Mouse (Mus musculus): ENCODE data around the gene Fam193a.

Fam193a gene

DNA sequence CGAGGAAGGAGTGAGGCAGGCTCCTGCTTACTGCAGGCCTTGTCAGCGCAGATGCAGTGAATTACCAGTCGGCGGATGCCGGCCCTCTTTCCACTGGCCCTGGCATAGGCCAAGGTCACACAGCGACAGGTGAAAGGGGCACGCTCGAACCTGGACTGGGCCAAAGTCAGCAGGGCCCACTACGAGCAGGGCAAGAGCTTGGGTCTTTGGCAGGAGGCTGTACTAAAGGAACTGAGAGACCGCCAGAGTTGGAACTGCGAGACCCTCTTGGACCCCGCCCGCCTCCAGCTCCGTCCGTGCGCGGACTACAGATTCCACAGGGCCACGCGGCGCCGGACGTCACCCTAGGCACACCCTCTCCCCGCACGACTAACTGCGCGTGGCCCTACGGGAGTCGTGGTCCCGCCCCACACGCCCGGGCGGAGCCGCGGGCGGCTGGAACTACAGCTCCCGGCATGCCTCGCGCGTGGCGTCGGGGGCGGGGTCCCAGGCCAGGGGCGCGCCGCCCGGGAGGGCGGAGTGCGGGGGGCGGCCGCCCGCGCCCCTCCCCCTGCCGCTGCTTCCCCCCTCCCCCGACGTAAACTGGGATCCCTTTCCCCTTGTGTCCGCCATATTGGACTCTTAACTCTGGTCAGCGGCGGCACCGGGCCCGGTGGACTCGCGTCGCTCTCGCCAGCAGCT, at the start of gene Fam193a:
Fam193a (plus strand) TSS at position 593 of the 681 bp plus-strand sequence.
- ATAC-seq (ENCODE audit: insufficient number of reproducible peaks, low FRiP score, low TSS enrichment) = peak; percentile 98

- ATAC-seq (ENCODE audit: insufficient number of reproducible peaks, low FRiP score, low TSS enrichment) = no peak
Measured at GRCm38 (mm10) chr5:34321236-34321635, 48.5 kb upstream of the Fam193a start.

GRCm38 (mm10) chr5:34325286-34325685, 44.4 kb upstream of the Fam193a start:
- ATAC-seq (ENCODE audit: insufficient number of reproducible peaks, low FRiP score, low TSS enrichment) = no peak

DNA sequence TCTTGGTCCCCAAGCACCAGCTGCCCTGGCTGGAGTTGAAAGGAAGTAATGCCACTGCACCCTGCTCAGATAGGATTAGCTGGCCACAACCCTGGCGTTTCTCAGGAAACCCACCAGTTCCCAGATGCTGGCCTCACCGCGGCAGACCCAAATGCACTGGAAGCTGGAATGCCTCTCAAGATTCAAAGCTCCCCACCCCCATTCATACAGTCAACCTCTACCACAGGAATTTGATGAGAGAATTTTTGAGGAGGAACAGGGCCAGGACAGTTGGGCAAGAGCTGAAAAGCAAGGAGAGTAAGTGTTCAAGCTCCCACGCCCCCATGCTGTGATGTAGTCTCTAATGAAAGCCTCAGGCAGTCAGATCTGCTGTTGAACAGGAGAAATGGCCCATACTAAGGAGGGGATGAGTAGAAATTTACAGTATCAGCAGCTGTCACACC, 43.5 kb upstream of the Fam193a start:
- no peak for ATAC-seq (ENCODE audit: insufficient number of reproducible peaks, low FRiP score, low TSS enrichment)

DNA sequence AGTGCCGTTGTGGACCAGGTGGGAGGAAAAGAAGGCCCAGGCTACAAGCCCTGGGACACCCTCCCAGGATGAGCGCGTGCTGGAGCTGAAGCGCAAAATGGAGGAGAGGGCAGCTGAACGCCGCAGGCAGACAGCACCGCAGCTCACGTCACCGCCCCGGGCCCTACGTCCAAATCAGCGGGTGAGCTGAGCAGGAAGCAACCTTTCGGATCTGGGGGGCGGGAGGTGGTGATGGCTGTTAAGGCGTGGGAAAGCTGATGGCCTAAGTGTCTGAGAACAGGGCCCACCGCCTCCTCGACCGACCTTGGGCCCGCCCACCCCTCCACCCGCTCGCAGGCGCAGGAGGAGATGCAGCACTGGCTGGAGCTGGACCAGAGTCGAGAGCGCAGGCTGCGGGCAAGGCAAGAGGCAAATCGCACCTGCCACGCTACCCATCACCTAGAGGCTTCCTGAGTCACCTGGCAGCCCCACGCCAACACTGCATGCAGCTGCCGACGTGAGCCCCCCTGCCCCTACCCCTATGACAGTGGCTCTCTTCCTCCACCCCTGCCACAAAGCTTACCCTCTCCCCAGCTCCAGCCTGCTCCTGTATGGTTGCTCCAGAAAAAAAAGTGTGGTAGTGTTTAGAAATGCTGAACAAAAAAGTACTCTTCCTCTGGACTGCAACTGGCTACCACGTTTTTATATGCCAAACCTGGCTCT, 42.7 kb upstream of the Fam193a start:
- ATAC-seq (ENCODE audit: insufficient number of reproducible peaks, low FRiP score, low TSS enrichment) = no peak

GRCm38 (mm10) chr5:34330136-34330535, 39.6 kb upstream of the Fam193a start:
- no peak for ATAC-seq (ENCODE audit: insufficient number of reproducible peaks, low FRiP score, low TSS enrichment)

DNA sequence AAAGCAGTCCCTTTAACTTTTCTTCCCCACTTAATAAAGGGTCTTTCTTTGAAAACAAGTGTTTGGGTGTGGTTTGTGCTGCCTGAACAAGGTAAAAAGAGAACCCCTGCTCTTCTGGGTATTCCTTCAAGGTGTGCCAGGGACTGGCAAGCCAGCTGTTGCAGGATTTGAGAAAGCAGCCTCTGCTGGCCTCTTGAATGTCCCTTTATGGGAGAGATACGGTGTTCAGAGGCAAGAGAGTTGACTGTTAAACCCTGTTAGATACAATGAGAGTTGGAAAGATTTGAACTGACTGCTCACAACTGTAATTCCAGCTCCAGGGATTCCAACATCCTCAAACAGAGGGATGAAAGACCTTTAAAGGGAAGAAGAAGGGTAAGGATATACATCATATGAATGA, 35.7 kb upstream of the Fam193a start:
- no peak for ATAC-seq (ENCODE audit: insufficient number of reproducible peaks, low FRiP score, low TSS enrichment)

- ATAC-seq (ENCODE audit: insufficient number of reproducible peaks, low FRiP score, low TSS enrichment) = peak; percentile 39
Measured at GRCm38 (mm10) chr5:34335539-34336096, 34.1 kb upstream of the Fam193a start.

DNA sequence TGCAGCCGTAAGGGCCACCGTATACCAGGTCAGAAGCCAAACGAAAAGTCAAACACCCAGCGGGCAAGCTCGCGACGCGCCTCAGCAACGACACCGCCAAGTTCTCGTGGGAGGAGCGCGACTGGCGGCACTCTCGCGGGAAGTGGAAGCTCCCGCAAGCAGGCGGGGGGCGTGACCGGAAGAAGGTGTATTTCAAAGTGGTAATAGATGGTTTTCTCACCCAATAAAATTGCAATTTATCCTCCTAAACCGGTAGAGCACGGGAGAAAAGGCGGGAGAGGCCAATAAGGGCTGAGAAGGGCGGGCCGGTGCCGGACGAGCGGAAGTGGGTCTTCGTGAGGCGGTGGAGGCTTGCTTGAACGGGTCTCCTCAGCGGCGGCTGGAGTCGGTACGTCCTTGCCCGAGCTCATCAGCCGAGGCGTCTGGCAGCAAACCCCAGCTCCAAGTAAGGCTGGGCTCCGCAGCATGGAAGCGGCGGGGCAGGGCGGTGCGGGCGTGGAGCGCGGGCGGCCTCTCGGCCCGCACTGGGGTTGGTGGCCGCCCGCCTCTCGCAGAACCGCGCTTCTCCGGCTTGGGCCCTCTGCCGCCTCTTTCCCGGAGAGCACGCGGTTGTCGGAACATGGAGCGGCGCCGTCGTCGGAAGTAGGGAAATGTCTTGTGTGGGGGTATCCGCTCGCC, 33.5 kb upstream of the Fam193a start, which contains the start of gene Rnf4:
Rnf4 (plus strand) TSS at position 193 of the 678 bp plus-strand sequence.
- peak; percentile 99 for ATAC-seq (ENCODE audit: insufficient number of reproducible peaks, low FRiP score, low TSS enrichment)

DNA sequence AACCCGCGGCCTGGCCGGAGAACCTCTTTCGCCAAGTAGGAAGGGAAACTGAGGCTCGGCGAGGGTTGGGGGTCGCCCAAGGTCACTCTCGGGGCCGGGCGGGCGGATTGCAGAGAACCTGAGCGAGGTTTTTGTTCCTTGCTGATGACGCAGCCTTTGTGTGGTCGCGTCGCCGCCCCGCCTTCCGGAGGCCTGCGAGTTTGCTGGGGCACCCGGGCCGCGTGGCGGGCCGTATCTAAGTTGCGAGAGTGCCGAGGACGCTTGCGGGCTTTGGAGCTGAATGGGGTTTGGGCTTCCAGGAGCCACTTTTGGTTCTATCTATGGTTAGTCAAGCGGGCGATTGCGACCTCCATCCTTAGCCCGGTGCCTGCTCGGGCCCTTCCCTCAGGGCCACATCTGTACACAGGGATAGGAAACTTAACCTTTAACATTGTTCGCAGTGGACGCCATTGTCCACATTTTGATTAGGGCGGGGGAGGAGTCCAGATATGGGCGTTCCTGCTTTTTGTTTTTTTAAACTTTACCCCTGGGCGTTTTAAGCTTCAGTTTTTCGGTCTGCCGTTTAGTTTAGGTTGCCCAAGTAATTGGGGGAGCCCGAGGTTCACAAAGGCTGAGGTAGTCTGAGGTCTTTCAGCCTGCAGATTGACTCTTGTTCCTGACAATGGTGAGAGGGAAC, 32.8 kb upstream of the Fam193a start:
- ATAC-seq (ENCODE audit: insufficient number of reproducible peaks, low FRiP score, low TSS enrichment) = 0 out of 2 replicates have a peak, but pooled peaks have one; percentile 27

- ATAC-seq (ENCODE audit: insufficient number of reproducible peaks, low FRiP score, low TSS enrichment) = no peak
Measured at GRCm38 (mm10) chr5:34340246-34340645, 29.5 kb upstream of the Fam193a start.

DNA sequence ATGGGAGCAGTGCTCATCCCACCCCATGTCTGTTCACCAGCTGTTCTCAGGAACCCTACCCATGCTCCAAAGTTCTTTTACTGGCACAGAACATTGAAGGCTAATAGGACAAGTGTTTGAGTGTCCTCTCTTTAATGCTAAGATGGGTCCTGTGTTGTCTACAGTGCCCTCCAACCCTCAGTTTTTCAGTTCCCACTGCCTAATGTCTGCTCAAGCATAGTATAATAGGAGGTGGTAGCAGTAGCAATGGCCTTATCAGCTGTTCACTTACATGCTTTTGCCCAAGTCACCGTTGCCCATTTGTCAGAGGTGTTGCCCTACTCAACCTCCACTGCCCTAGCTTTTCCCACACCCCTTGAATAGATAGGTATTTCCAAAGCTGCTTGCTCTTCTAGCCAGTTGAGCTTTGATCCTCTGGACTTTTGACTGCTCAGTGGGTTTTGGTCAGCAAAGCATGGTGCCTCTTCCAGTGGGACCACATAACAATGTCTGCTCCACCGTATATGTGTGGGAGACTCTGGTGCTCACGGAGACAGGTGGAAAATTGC, 17.6 kb upstream of the Fam193a start:
- no peak for ATAC-seq (ENCODE audit: insufficient number of reproducible peaks, low FRiP score, low TSS enrichment)

DNA sequence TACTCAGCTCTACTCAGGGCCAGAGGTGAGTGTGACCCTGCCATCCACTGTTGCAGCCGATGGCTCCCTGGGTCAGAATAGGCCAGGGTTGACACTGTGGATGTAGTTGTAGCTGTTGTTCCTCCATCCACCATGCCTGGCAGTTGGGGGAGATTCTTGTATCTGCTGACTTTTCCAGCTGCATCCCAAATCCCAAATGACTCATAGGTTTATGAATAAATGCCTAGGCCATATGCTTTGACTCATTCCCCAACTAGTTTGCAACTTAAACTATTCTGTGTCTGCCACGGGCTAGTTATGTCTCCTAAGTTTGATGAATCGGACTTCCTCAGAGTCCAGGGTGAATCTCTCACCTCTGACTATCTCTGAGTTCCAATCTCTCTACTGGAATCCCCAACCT, 9.5 kb upstream of the Fam193a start:
- ATAC-seq (ENCODE audit: insufficient number of reproducible peaks, low FRiP score, low TSS enrichment) = no peak

DNA sequence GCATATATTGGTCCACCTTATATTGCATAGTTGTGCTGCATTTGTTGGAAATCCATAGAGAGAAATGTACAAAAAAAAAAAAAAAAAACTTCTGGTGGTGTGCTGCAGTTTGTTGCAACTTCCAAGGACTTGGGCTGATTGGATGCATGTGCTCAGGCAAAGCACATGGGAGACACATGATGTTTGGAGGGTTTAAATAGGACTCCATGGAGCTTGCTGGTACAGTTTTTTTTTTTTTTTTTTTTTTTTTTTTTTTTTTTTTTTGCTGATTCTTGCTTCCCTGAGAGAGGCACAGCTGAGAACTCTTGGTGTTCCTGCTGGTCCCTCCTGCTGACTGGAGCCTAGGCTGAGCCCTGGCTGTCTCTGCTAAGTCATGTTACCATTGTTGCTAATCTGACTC, 6.6 kb upstream of the Fam193a start:
- ATAC-seq (ENCODE audit: insufficient number of reproducible peaks, low FRiP score, low TSS enrichment) = no peak

GRCm38 (mm10) chr5:34368551-34369290, 1.0 kb upstream of the Fam193a start:
- 0 out of 2 replicates have a peak, but pooled peaks have one; percentile 2 for ATAC-seq (ENCODE audit: insufficient number of reproducible peaks, low FRiP score, low TSS enrichment)

DNA sequence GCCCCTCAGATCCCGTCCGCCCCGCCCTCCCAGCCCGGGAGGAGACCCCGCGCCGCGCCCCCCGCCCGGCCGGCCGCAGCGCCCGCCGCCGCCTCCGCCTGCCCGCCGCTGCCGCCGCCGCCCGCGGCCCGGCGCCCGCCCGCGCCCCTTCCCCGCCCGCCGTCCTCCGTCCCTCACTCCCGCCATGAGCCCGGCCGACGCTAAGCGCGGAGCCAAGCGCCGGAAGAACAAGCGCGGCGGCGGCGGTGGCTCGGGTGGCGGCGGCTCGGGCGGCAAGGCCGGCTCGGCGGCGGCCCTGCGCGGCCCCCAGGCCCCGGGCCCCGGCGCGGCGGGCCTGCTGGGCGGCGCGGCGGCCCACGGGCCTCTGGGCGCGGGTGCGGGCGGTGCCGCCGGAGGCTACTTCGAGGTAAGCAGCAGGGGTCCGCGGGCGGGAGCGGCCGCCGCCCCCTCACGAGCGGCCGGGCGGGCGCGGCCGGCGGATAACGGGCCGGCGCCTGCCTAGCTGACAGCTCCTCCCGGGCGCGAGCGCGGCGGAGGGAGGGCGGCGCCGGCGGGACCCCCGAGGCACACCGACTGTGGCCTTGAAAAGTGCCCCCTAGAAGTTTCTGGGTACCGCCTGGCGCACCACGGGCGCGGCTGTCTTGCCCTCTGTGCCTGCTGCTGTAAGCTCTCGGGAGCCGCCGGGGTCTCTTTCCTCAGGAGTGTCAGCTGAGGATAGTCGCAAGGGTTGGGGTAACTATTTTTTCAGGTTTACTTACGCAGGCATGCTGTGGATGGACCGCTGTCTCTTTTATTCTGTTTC, 490 bp downstream of the Fam193a start:
- ATAC-seq (ENCODE audit: insufficient number of reproducible peaks, low FRiP score, low TSS enrichment) = peak; percentile 24; the same call in 1 of the 2 replicates

DNA sequence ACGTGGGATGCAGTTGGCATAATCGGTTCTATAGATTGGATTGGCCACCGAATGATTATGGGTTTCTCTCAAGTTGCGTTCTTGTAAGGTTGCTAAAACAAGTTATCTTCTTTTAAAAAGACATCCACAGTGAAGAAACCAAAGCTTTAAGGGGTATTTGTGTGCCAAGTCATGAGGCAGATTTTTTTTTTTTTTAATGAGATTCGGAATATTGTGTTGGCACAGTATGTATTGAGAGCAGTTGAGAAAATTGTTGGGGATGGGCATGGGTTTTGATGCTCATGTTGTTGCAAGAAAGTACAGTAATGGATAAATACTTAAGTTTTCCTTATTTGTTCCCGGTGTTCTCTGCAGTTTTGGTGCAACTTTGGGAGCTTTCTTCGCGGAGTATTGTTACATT, 1.1 kb downstream of the Fam193a start:
- no peak for ATAC-seq (ENCODE audit: insufficient number of reproducible peaks, low FRiP score, low TSS enrichment)

- no peak for ATAC-seq (ENCODE audit: insufficient number of reproducible peaks, low FRiP score, low TSS enrichment)
Measured at GRCm38 (mm10) chr5:34372141-34372540, 2.4 kb downstream of the Fam193a start.

DNA sequence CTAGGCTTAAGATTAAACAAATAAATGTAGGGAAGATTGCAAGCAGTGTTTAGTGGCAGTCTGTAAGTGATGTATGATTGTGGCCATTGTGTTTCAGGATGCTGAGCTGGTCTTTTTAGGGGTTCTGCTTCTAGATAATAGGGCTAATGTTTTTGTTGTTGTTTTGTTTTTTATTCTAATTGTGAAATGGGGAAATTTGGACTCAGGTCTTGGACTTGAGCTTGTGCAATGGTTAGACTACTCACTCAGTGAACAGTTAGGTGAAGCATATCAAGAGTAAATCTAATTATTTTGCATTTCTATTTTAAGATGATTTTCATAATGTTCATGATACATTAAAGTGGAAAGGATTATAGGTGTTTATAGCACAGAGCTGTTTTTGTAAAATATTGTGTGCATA, 2.8 kb downstream of the Fam193a start:
- ATAC-seq (ENCODE audit: insufficient number of reproducible peaks, low FRiP score, low TSS enrichment) = no peak
